Mouse (Mus musculus): ENCODE results near the gene Rbp1.

Gene Rbp1

GRCm38 (mm10) chr9:98422656-98423055 is at the start of gene Rbp1:
Rbp1 (plus strand) TSS chr9:98422961.
- ChIA-PET CTCF (no interaction called here), POLR2A (no interaction called here)

- ChIA-PET POLR2A (no interaction called here), CTCF (no interaction called here)
Measured at GRCm38 (mm10) chr9:98373358-98373757, 49.4 kb upstream of the Rbp1 start.

GRCm38 (mm10) chr9:98374897-98375296 is 47.9 kb upstream of the Rbp1 start:
- ChIA-PET POLR2A (interaction anchor here in 2 of 4 experiments (0.5 to 0.6 kb wide), 2 partner anchors 357 to 958 kb away, joined by 3 to 6 read pairs; no protein-coding TSS in a partner anchor), CTCF (interaction anchor here in 1 of 4 experiments (0.6 kb wide), 1 partner anchor 16 kb away, joined by 3 read pairs; no protein-coding TSS in a partner anchor)

GRCm38 (mm10) chr9:98375329-98376170 is 47.2 kb upstream of the Rbp1 start:
- POLR2A ChIA-PET: interaction anchor here in 2 of 4 experiments (0.5 to 0.6 kb wide), 2 partner anchors 358 to 959 kb away, joined by 3 to 6 read pairs; no protein-coding TSS in a partner anchor
- CTCF ChIA-PET: interaction anchor here in 1 of 4 experiments (0.6 kb wide), 1 partner anchor 15 kb away, joined by 3 read pairs; no protein-coding TSS in a partner anchor

- POLR2A ChIA-PET: no interaction called here
Measured at GRCm38 (mm10) chr9:98379736-98380135, 43.0 kb upstream of the Rbp1 start.

GRCm38 (mm10) chr9:98380593-98380992 is 42.2 kb upstream of the Rbp1 start:
- CTCF ChIA-PET: no interaction called here
- POLR2A ChIA-PET: no interaction called here

More at GRCm38 (mm10) chr9:98379736-98380135, 43.0 kb upstream of the Rbp1 start:
- CTCF ChIA-PET: no interaction called here

GRCm38 (mm10) chr9:98387741-98388632 is 34.8 kb upstream of the Rbp1 start:
- POLR2A ChIA-PET: no interaction called here

GRCm38 (mm10) chr9:98388633-98388965 is 34.2 kb upstream of the Rbp1 start:
- CTCF ChIA-PET: no interaction called here
- POLR2A ChIA-PET: no interaction called here

More at GRCm38 (mm10) chr9:98387741-98388632, 34.8 kb upstream of the Rbp1 start:
- CTCF ChIA-PET: no interaction called here

- ChIA-PET CTCF (no interaction called here), POLR2A (no interaction called here)
Measured at GRCm38 (mm10) chr9:98393496-98393895, 29.3 kb upstream of the Rbp1 start.

GRCm38 (mm10) chr9:98397211-98397610 is 25.6 kb upstream of the Rbp1 start:
- CTCF ChIA-PET: no interaction called here
- POLR2A ChIA-PET: no interaction called here

GRCm38 (mm10) chr9:98397866-98398265 is 24.9 kb upstream of the Rbp1 start:
- POLR2A ChIA-PET: no interaction called here
- CTCF ChIA-PET: no interaction called here

GRCm38 (mm10) chr9:98400185-98400894 is 22.4 kb upstream of the Rbp1 start:
- ChIA-PET POLR2A (no interaction called here), CTCF (no interaction called here)

GRCm38 (mm10) chr9:98401611-98402010 is 21.1 kb upstream of the Rbp1 start:
- ChIA-PET CTCF (interaction anchor here in 1 of 4 experiments (1.6 kb wide), 1 partner anchor 16 kb away, joined by 4 read pairs; no protein-coding TSS in a partner anchor), POLR2A (interaction anchor here in 1 of 4 experiments (1.0 kb wide), 1 partner anchor 12 kb away, joined by 3 read pairs; no protein-coding TSS in a partner anchor)

- POLR2A ChIA-PET: no interaction called here
- CTCF ChIA-PET: no interaction called here
Measured at GRCm38 (mm10) chr9:98407771-98408170, 15.0 kb upstream of the Rbp1 start.

GRCm38 (mm10) chr9:98409137-98409536 is 13.6 kb upstream of the Rbp1 start:
- POLR2A ChIA-PET: interaction anchor here in 1 of 4 experiments (0.6 kb wide), 1 partner anchor 9 kb away, joined by 7 read pairs; no protein-coding TSS in a partner anchor
- CTCF ChIA-PET: interaction anchor here (0.5 to 1.1 kb wide), 11 partner anchors 9 to 639 kb away, joined by 3 to 14 read pairs (median 4); no protein-coding TSS in a partner anchor

GRCm38 (mm10) chr9:98415427-98415826 is 7.3 kb upstream of the Rbp1 start:
- CTCF ChIA-PET: no interaction called here
- POLR2A ChIA-PET: no interaction called here

GRCm38 (mm10) chr9:98417919-98418318 is 4.8 kb upstream of the Rbp1 start:
- ChIA-PET CTCF (interaction anchor here (0.6 to 2.0 kb wide), 10 partner anchors 9 to 1209 kb away, joined by 3 to 9 read pairs (median 4); no protein-coding TSS in a partner anchor), POLR2A (interaction anchor here in 1 of 4 experiments (0.6 kb wide), 1 partner anchor 9 kb away, joined by 7 read pairs; no protein-coding TSS in a partner anchor)

GRCm38 (mm10) chr9:98418346-98418745 is 4.4 kb upstream of the Rbp1 start:
- POLR2A ChIA-PET: interaction anchor here in 1 of 4 experiments (0.6 kb wide), 1 partner anchor 9 kb away, joined by 7 read pairs; no protein-coding TSS in a partner anchor

GRCm38 (mm10) chr9:98420666-98421065 is 2.1 kb upstream of the Rbp1 start:
- ChIA-PET CTCF (interaction anchor here (0.6 to 1.9 kb wide), 7 partner anchors 11 to 1888 kb away, joined by 3 to 5 read pairs (median 3); no protein-coding TSS in a partner anchor), POLR2A (interaction anchor here in 2 of 4 experiments (1.1 to 1.3 kb wide), 3 partner anchors 12 to 143 kb away, joined by 3 to 4 read pairs (median 3); partner anchors contain the start of gene Copb2 (in 1 of the 2))

More at GRCm38 (mm10) chr9:98418346-98418745, 4.4 kb upstream of the Rbp1 start:
- CTCF ChIA-PET: interaction anchor here (0.6 to 2.0 kb wide), 8 partner anchors 9 to 121 kb away, joined by 3 to 9 read pairs (median 4); no protein-coding TSS in a partner anchor

Measured in embryonic stem cell, embryonic (primary cell).